Mouse (Mus musculus) ES-Bruce4 (cell line): ENCODE results near the gene Fbxl5. TPM values are rescaled to one million over a fixed set of nuclear protein-coding genes. Genes with fewer than 3 reads are reported as not detected.
A peak's percentile ranks its signal among the peaks of the same experiment; 100 is the strongest.

Experiments used
- H3K27ac ChIP-seq: 2 replicates; pipeline ENCODE4 v1.5.1; 2012; ENCODE audit warnings: low read length, inconsistent platforms; ENCODE audit not compliant: insufficient read depth
- H3K27me3 ChIP-seq: 2 replicates; pipeline ENCODE4 v1.6.1; 2012; ENCODE audit warnings: mild to moderate bottlenecking, low read length, inconsistent platforms; ENCODE audit not compliant: control insufficient read depth, poor library complexity, insufficient read depth, severe bottlenecking
- H3K36me3 ChIP-seq: 2 replicates; pipeline ENCODE4 v1.6.1; 2012; ENCODE audit warnings: inconsistent platforms, mild to moderate bottlenecking, low read length, moderate library complexity; ENCODE audit not compliant: control insufficient read depth, poor library complexity, insufficient read depth, severe bottlenecking
- H3K4me1 ChIP-seq: one replicate; pipeline ENCODE4 v1.8.1; 2011; ENCODE audit warnings: low read length; ENCODE audit not compliant: control insufficient read depth, insufficient read depth
- H3K4me3 ChIP-seq: 2 replicates; pipeline ENCODE4 v1.5.1; 2011; ENCODE audit warnings: low read depth, mild to moderate bottlenecking, low read length
- H3K9ac ChIP-seq: 2 replicates; pipeline ENCODE4 v1.6.1; 2012; ENCODE audit warnings: low read depth, mild to moderate bottlenecking, inconsistent platforms; ENCODE audit not compliant: poor library complexity, severe bottlenecking
- H3K9me3 ChIP-seq: replicated peaks from 2 replicates; pipeline ENCODE4 v1.6.1; 2012; ENCODE audit warnings: mild to moderate bottlenecking, low read length, inconsistent platforms; ENCODE audit not compliant: control insufficient read depth, poor library complexity, insufficient read depth, severe bottlenecking
- CTCF ChIP-seq: IDR thresholded peaks from one replicate; pipeline ENCODE4 v1.8.1; 2011; ENCODE audit warnings: low read depth, low read length
- EP300 ChIP-seq: IDR thresholded peaks from 2 replicates; pipeline ENCODE4 v1.6.1; 2011; ENCODE audit warnings: low read depth, low read length; ENCODE audit not compliant: insufficient read depth
- POLR2A ChIP-seq: IDR thresholded peaks from one replicate; pipeline ENCODE4 v1.8.1; 2011; ENCODE audit warnings: low read length; ENCODE audit not compliant: insufficient read depth
- polyA plus RNA-seq: library from polyadenylated mRNA; stranded (reverse); fragments of >200 nt; gene quantifications from 2 replicates; pipeline ENCODE4 v1.2.4, GENCODE M21; 2011; ENCODE audit warnings: low read depth; ENCODE audit not compliant: missing spikeins, insufficient read depth, insufficient read length

Fbxl5 gene
- polyA plus RNA-seq, 1 experiment = 98.2 TPM

GRCm38 (mm10) chr5:43815769-43816168, 5.7 kb downstream of the Fbxl5 start:
- Histone ChIP-seq H3K9me3 (peaks cover 3% of the 10 kb centered on the region; the same call in 1 of the 2 replicates), H3K27ac (no peak overlapping the region), H3K27me3 (no peaks in the 10 kb centered on the region), H3K4me3 (no peak overlapping the region), H3K36me3 (no peaks in the 10 kb centered on the region), H3K4me1 (peaks cover 8% of the 10 kb centered on the region), H3K9ac (no peak overlapping the region)
- no peak for TF ChIP-seq EP300
- TF ChIP-seq CTCF = no peak
- TF ChIP-seq POLR2A = no peak

GRCm38 (mm10) chr5:43814536-43814935, 6.9 kb downstream of the Fbxl5 start:
- Histone ChIP-seq H3K27me3 (no peaks in the 10 kb centered on the region), H3K9ac (no peak overlapping the region), H3K36me3 (no peaks in the 10 kb centered on the region), H3K4me3 (no peak overlapping the region), H3K4me1 (peaks cover 8% of the 10 kb centered on the region), H3K27ac (peak overlapping the region; percentile 45; the same call in 1 of the 2 replicates), H3K9me3 (peaks cover 3% of the 10 kb centered on the region; the same call in 1 of the 2 replicates)
- no peak for TF ChIP-seq EP300
- no peak for TF ChIP-seq CTCF

DNA sequence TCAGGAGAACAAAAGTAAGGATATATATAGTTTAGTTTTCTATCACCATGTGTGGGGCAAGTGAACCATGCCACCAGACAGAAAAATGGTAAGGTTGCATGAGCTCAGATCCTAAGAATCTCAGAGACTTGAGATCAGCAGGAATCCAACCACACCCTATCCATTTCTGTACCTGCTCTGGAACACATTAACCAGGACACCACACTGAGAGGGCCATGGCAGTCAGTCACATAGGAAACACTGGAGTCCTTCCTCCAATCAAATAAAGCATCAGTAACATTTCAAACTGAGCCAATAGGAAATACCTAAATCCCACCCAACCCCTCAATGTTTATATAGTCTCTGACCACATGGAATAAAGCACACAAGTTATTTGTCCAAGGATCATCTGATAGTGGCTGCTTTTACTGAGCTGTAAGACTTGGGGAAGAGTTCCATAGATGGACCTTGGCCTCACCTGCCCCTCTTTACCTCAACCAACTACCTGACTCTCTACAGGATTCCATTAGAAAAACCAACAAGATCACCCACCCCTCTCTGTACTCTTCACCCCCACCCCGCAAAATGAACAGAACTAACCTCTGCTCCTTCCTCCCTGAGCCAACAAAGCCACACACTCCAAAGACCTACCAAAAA, 10.9 kb downstream of the Fbxl5 start:
- Histone ChIP-seq H3K4me1 (peaks cover 8% of the 10 kb centered on the region), H3K27me3 (no peaks in the 10 kb centered on the region), H3K9me3 (peaks cover 3% of the 10 kb centered on the region; the same call in 1 of the 2 replicates), H3K9ac (no peak overlapping the region), H3K36me3 (no peaks in the 10 kb centered on the region), H3K4me3 (no peak overlapping the region), H3K27ac (no peak overlapping the region)
- no peak for TF ChIP-seq POLR2A
- TF ChIP-seq CTCF = no peak
- TF ChIP-seq EP300 = no peak

GRCm38 (mm10) chr5:43807744-43808696, 13.4 kb downstream of the Fbxl5 start:
- peak overlapping the region; percentile 68 for H3K4me3 ChIP-seq
- no peaks in the 10 kb centered on the region for H3K27me3 ChIP-seq
- peak overlapping the region; percentile 79 for H3K9ac ChIP-seq
- H3K36me3 ChIP-seq = no peaks in the 10 kb centered on the region
- H3K27ac ChIP-seq = no peak overlapping the region
- TF ChIP-seq CTCF = no peak
- no peak for TF ChIP-seq POLR2A
- no peak for TF ChIP-seq EP300
- H3K9me3 ChIP-seq = peaks cover 3% of the 10 kb centered on the region; the same call in 1 of the 2 replicates
- H3K4me1 ChIP-seq = no peaks in the 10 kb centered on the region

DNA sequence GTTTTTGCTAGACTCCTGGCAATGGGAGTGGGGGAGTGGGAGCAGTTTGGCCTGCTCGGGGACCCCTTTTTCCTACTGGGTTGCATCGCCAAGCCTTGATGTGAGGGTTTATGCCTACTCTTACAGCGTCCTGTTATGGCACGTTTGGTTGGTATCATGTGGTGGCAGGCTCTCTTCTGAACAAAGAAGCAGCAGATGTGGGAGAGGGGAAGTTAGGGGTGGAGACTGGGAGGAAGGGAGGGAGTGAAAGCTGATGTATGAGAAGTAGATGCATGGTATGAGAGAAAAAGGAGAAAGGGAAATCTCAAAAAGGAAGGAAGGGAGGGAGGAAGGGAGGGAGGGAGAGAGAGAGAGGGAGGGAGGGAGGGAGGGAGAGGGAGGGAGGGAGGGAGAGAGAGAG, 14.5 kb downstream of the Fbxl5 start:
- Histone ChIP-seq H3K36me3 (no peaks in the 10 kb centered on the region), H3K4me3 (no peak overlapping the region), H3K9ac (no peak overlapping the region), H3K4me1 (no peaks in the 10 kb centered on the region), H3K27me3 (no peaks in the 10 kb centered on the region), H3K27ac (no peak overlapping the region), H3K9me3 (no peaks in the 10 kb centered on the region)
- TF ChIP-seq POLR2A (no peak), EP300 (no peak), CTCF (no peak)

DNA sequence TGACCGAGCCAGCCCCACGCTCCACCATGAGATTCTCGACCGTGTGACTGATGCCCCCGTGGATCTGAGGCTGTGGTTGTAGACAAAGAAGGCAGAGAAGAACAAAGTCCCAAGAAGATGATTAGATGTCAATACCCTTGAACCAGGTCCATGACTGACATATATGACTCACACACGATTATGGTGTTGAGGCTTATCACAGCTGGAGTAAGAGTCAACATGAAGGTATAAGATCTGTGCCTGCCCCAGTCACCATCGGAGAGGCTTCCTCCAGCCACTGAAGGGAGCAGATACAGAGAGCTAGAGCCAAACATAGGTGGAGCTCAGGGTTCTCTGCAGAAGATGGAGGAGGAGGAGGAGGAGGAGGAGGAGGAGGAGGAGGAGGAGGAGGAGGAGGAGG, 15.1 kb downstream of the Fbxl5 start:
- Histone ChIP-seq H3K36me3 (no peaks in the 10 kb centered on the region), H3K4me1 (no peaks in the 10 kb centered on the region), H3K9me3 (no peaks in the 10 kb centered on the region), H3K9ac (no peak overlapping the region), H3K27me3 (no peaks in the 10 kb centered on the region), H3K4me3 (no peak overlapping the region), H3K27ac (no peak overlapping the region)
- TF ChIP-seq POLR2A (no peak), CTCF (no peak), EP300 (no peak)
